Mouse (Mus musculus) gastrocnemius, postnatal 25 days (tissue): Measurements from ENCODE around the gene S100a3. TPM values are rescaled to one million over a fixed set of nuclear protein-coding genes. Genes with fewer than 3 reads are reported as not detected.

Source experiments
- DNase-seq: peaks from one replicate; pipeline ENCODE4 v3.0.0; 2022
- total RNA-seq, 2 experiments: library from RNA; stranded (reverse); gene quantifications; 1 replicate in 1 of 2; 2 replicates in 1 of 2; pipeline ENCODE4 v1.2.3; 2021

The S100a3 gene
- total RNA-seq, 2 experiments from 2014 or later, result not detected

DNA sequence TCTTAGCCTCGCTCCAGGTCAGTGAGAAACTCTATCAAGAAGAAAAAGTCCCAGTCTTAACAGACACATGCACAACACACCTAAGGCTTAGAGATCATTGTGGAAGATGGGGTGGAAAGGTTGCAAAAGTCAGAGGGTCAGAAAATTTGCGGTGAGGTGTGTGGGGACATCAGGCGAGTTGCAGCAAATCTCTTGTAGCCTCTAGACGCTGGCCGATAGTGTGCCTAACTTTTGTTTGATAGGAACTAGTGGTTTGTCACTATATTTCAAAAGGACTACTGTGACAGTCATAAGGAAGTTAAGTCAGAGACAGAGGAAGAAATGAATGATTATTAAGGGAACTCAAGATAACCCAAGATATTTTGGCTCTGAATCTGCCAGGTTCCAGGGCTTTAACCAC is 67.0 kb downstream of the S100a3 start:
- DNase-seq, result no peak

DNA sequence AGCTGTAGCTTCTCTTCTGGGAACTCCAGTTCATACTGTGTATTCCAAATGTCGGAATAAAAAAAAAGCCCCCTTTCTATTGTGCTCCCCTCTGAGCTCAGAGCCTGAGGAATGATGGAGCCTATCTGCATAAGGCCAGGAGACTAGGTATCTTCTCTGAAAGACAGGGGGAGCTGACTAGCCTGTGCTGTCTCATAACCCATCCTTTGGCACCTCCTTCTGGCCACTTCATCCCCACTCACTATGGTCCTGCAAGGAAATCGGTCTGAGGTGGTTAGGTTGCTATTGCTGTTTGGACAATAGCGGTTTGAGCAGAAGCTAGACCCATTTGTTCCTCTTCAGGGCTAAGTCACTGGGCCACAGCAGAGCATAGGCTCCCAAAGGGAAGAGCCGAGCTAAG is 67.4 kb downstream of the S100a3 start:
- DNase-seq, result no peak

GRCm38 (mm10) chr3:90629298-90629697 is 68.9 kb downstream of the S100a3 start:
- DNase-seq, result no peak

DNA sequence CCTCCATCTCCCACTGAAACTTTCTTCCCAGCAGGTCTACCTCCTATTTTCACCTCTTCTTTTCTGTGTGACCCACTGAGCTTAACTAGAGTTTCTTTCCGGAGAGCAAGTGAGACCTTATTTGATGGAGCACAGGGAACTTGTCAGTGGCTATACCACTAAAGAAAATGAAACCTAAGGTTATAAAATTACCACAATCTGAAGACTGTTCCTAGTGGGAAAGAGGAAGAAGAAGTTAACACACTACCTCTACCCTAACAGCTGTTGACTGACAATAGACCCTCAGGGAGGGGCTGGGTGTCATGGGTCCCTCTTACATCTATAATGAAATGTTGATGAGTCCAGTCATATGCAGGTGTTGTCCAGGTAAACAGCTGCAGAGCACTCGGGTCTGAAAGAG is 71.6 kb downstream of the S100a3 start:
- no peak for DNase-seq

DNA sequence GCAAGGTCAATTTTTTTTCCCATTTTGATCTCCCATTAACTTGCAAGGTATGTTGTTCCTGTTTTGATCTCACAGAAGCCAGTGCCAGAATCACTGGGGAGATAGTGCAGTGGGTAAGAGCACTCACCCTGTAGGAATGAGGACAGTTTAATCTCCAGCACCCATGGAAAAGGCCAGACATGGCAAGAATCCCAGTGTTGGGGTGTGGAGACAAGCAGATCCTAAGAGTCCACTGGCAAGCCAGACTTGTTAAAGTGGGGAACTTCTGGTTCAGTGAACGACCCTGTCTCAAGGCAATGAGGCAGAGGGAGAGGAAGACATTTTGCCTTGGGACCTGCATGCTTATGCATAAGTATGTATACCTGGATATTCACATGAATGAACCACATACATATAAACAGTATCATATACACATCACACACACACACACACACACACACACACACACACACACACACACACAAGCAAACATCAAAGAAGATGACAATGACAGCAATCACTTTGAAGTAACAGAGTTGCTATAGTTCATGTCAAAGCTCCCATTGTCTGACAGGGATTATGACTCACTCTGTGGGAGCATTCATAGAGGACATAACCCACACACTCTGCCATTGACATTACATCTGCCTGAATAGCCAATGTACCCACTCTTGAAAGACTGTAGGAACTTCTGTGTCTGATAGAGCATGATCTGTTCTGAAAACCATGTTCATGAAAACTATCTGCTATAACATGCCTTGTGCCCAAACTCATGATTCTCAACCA is 78.3 kb downstream of the S100a3 start:
- DNase-seq, result no peak

- no peak for DNase-seq
Observed at GRCm38 (mm10) chr3:90639511-90640154, 79.3 kb downstream of the S100a3 start.

- no peak for DNase-seq
Observed at GRCm38 (mm10) chr3:90640981-90641380, 80.6 kb downstream of the S100a3 start.

GRCm38 (mm10) chr3:90644220-90644619 is 83.8 kb downstream of the S100a3 start:
- no peak for DNase-seq

- no peak for DNase-seq
Observed at GRCm38 (mm10) chr3:90647291-90647690, 86.9 kb downstream of the S100a3 start.

- DNase-seq, result no peak
Observed at GRCm38 (mm10) chr3:90648981-90649380, 88.6 kb downstream of the S100a3 start.

GRCm38 (mm10) chr3:90649832-90650231 is 89.5 kb downstream of the S100a3 start:
- no peak for DNase-seq

Other genes with a start within 250 kb of the S100a3 start
- gene Slc27a3, start 170.6 kb upstream of the S100a3 start, total RNA-seq, result 1 to 10 TPM; 1.5 to 1.7 TPM
- 10 to 100 TPM; 14.5 to 15.9 TPM for gene Ints3, start 127.0 kb upstream of the S100a3 start, total RNA-seq
- gene Npr1, start 94.7 kb upstream of the S100a3 start, total RNA-seq, result 10 to 100 TPM in 1 of 2 experiments, 1 to 10 TPM in 1; 7.7 to 10.8 TPM
- gene Ilf2, start 84.5 kb upstream of the S100a3 start, total RNA-seq, result 10 to 100 TPM; 23.4 to 25.6 TPM
- gene Snapin, start 69.5 kb upstream of the S100a3 start, total RNA-seq, result 10 to 100 TPM; 57.4 to 60.0 TPM
- 10 to 100 TPM; 86.0 to 86.1 TPM for gene Chtop, start 51.1 kb upstream of the S100a3 start, total RNA-seq
- gene S100a1, start 46.2 kb upstream of the S100a3 start, total RNA-seq, result 100 to 1,000 TPM; 112 to 150 TPM
- 10 to 100 TPM in 1 of 2 experiments, 1 to 10 TPM in 1; 9.5 to 16.8 TPM for gene S100a13, start 46.1 kb upstream of the S100a3 start, total RNA-seq
- under 1 TPM; 0.29 to 0.67 TPM for gene S100a14, start 33.7 kb upstream of the S100a3 start, total RNA-seq
- gene S100a16, start 23.3 kb upstream of the S100a3 start, total RNA-seq, result 10 to 100 TPM; 62.7 to 69.8 TPM
- gene S100a2, start 29.7 kb downstream of the S100a3 start, total RNA-seq, result not detected
- not detected for gene Gm42674, start 41.3 kb downstream of the S100a3 start, total RNA-seq
- 10 to 100 TPM; 11.3 to 23.2 TPM for gene S100a4, start 43.2 kb downstream of the S100a3 start, total RNA-seq
- not detected for gene S100a5, start 47.9 kb downstream of the S100a3 start, total RNA-seq
- gene S100a6, start 52.3 kb downstream of the S100a3 start, total RNA-seq, result 100 to 1,000 TPM in 1 of 2 experiments, 10 to 100 TPM in 1; 65.8 to 112 TPM
- under 1 TPM; 0.20 to 0.43 TPM for gene S100a7a, start 93.4 kb downstream of the S100a3 start, total RNA-seq
- not detected for gene S100a8, start 108.4 kb downstream of the S100a3 start, total RNA-seq
- under 1 TPM in 1 of 2 experiments, not detected in 1; 0.59 TPM for gene S100a9, start 135.1 kb downstream of the S100a3 start, total RNA-seq
- gene Pglyrp4, start 166.3 kb downstream of the S100a3 start, total RNA-seq, result not detected
- gene Gm5849, start 217.3 kb downstream of the S100a3 start, total RNA-seq, result not detected